Mouse (Mus musculus) cerebellum, adult 2 months (tissue): Measurements from ENCODE around the gene Rab23. TPM values are rescaled to one million over a fixed set of nuclear protein-coding genes. Genes with fewer than 3 reads are reported as not detected.

Experiments used
- DNase-seq, 2 experiments: peaks; one replicate each; pipeline ENCODE4 v3.0.0; 2021
- H3K27ac ChIP-seq: fragments of 200-500 bp; 2 replicates; pipeline ENCODE4 v1.5.1; 2012; ENCODE audit warnings: low read length, control low read depth, inconsistent platforms; ENCODE audit not compliant: insufficient read depth
- H3K27me3 ChIP-seq: fragments of 200-500 bp; 2 replicates; pipeline ENCODE4 v1.6.1; 2012; ENCODE audit warnings: inconsistent platforms, mild to moderate bottlenecking, low read length, moderate library complexity; ENCODE audit not compliant: control insufficient read depth, insufficient read depth
- H3K4me1 ChIP-seq: fragments of 200-500 bp; 2 replicates; pipeline ENCODE4 v1.6.1; 2011; ENCODE audit warnings: low read length; ENCODE audit not compliant: control insufficient read depth, insufficient read depth
- H3K4me3 ChIP-seq: fragments of 200-500 bp; replicated peaks from 2 replicates; pipeline ENCODE3; 2011; ENCODE audit warnings: mild to moderate bottlenecking, low read depth, low read length, control low read depth; ENCODE audit not compliant: insufficient read depth
- CTCF ChIP-seq: fragments of 200-500 bp; IDR thresholded peaks from 2 replicates; pipeline ENCODE4 v1.5.1; 2011; ENCODE audit warnings: low read depth, mild to moderate bottlenecking, control low read depth, low read length, moderate library complexity, borderline replicate concordance; ENCODE audit not compliant: insufficient read depth
- POLR2A ChIP-seq: fragments of 200-500 bp; IDR thresholded peaks from 2 replicates; pipeline ENCODE4 v1.6.1; 2011; ENCODE audit warnings: low read length, control low read depth, borderline replicate concordance; ENCODE audit not compliant: insufficient read depth
- WGBS: fragments of 180-500 bp; shearing (Covaris S2); methylation state at CpG from one replicate; pipeline ENCODE4 v1.1.7; 2018; 5-methylcytosine and 5-hydroxymethylcytosine counted together
- polyA plus RNA-seq: library from polyadenylated mRNA; depleted of rRNA; stranded (reverse); fragments of >200 nt; gene quantifications from 2 replicates; pipeline ENCODE4 v1.2.3, GENCODE M21; 2012

Gene Rab23
- polyA plus RNA-seq, 1 experiment = 25.1 TPM

GRCm38 (mm10) chr1:33714796-33715195 is 4.9 kb upstream of the Rab23 start:
- no peaks in the 10 kb centered on the region for H3K4me1 ChIP-seq
- H3K27me3 ChIP-seq = no peaks in the 10 kb centered on the region
- DNase-seq = no peak
- H3K4me3 ChIP-seq = no peak overlapping the region
- H3K27ac ChIP-seq = no peak overlapping the region
- WGBS = 6% methylated on average over 10 of the region's 10 CpGs
- no peak for TF ChIP-seq POLR2A
- no peak for TF ChIP-seq CTCF

GRCm38 (mm10) chr1:33717636-33718035 is 2.1 kb upstream of the Rab23 start:
- no peak overlapping the region for H3K27ac ChIP-seq
- TF ChIP-seq CTCF = no peak
- no peaks in the 10 kb centered on the region for H3K27me3 ChIP-seq
- 90% methylated on average over 1 of the region's 1 CpGs for WGBS
- H3K4me3 ChIP-seq = no peak overlapping the region
- DNase-seq = no peak
- peaks cover 3% of the 10 kb centered on the region; the same call in 1 of the 2 replicates for H3K4me1 ChIP-seq

GRCm38 (mm10) chr1:33720231-33720630 is 544 bp downstream of the Rab23 start:
- H3K4me3 ChIP-seq = peak overlapping the region; percentile 70
- peaks cover 3% of the 10 kb centered on the region; the same call in 1 of the 2 replicates for H3K4me1 ChIP-seq
- TF ChIP-seq POLR2A (no peak), CTCF (no peak)
- no peak for DNase-seq
- H3K27me3 ChIP-seq = no peaks in the 10 kb centered on the region
- WGBS = under 1% methylated on average over 40 of the region's 41 CpGs
- peak overlapping the region; percentile 72 for H3K27ac ChIP-seq

GRCm38 (mm10) chr1:33721020-33721419 is 1.3 kb downstream of the Rab23 start:
- H3K27ac ChIP-seq = no peak overlapping the region
- WGBS = 77% methylated on average over 7 of the region's 7 CpGs
- peak overlapping the region; percentile 30 for H3K4me3 ChIP-seq
- no peak for TF ChIP-seq POLR2A
- no peak for TF ChIP-seq CTCF
- no peak for DNase-seq
- H3K4me1 ChIP-seq = peaks cover 3% of the 10 kb centered on the region; the same call in 1 of the 2 replicates
- no peaks in the 10 kb centered on the region for H3K27me3 ChIP-seq

DNA sequence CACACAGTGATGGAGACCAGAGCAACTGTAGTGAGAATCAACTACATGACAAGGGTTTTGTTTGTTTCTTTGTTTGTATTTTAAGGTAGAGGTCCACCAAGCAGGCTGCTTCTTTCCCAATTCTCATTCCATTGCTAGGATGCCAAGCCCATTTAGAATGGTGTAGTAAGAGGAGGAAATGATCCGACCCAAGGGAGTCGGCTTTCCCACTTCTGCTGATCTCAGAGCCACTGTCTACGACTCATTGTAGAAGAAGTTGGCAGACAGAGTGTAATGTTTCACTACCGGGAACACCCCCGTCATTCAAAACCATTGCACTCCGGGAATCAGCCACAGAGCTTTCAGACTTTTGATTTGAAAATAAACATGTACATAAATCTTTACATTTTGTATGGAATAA is 4.8 kb downstream of the Rab23 start:
- TF ChIP-seq CTCF (no peak), POLR2A (no peak)
- no peak for DNase-seq
- no peak overlapping the region for H3K4me3 ChIP-seq
- WGBS = 90% methylated on average over 6 of the region's 6 CpGs
- H3K27me3 ChIP-seq = no peaks in the 10 kb centered on the region
- H3K4me1 ChIP-seq = peaks cover 3% of the 10 kb centered on the region; the same call in 1 of the 2 replicates
- no peak overlapping the region for H3K27ac ChIP-seq

DNA sequence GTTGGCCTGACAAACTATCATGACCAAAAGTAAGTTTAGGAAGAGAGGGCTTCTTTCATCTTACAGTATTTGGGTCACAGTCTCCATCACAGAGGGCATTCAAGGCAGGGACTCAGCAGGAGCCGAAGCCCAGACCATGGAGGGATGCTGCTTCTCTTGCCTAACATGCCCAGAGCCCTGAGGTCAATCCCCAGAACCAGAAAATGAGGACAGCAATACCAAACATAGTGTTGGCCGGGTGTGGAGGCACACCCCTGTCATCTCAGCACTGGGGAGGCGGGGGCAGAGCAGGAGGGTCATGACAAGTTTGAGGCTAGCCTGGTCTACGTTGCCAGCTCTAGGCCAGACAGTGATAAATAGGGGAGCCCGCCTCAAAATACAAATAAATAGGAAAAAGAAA is 5.4 kb downstream of the Rab23 start:
- WGBS = 94% methylated on average over 5 of the region's 5 CpGs
- DNase-seq = no peak
- H3K4me1 ChIP-seq = peaks cover 3% of the 10 kb centered on the region; the same call in 1 of the 2 replicates
- H3K27ac ChIP-seq = no peak overlapping the region
- no peaks in the 10 kb centered on the region for H3K27me3 ChIP-seq
- no peak for TF ChIP-seq POLR2A
- no peak for TF ChIP-seq CTCF
- no peak overlapping the region for H3K4me3 ChIP-seq

- 85% methylated on average over 9 of the region's 9 CpGs for WGBS
- H3K27me3 ChIP-seq = no peaks in the 10 kb centered on the region
- H3K4me1 ChIP-seq = no peaks in the 10 kb centered on the region
- TF ChIP-seq POLR2A = no peak
- no peak for TF ChIP-seq CTCF
- H3K4me3 ChIP-seq = no peak overlapping the region
- H3K27ac ChIP-seq = no peak overlapping the region
- DNase-seq = no peak
These were observed 13.4 kb downstream of the Rab23 start for GRCm38 (mm10) chr1:33733044-33733443.

GRCm38 (mm10) chr1:33734001-33734685 is 14.5 kb downstream of the Rab23 start:
- Histone ChIP-seq H3K27me3 (no peaks in the 10 kb centered on the region), H3K4me1 (no peaks in the 10 kb centered on the region), H3K4me3 (no peak overlapping the region), H3K27ac (no peak overlapping the region)
- WGBS = 74% methylated on average over 5 of the region's 5 CpGs
- TF ChIP-seq POLR2A = no peak
- no peak for TF ChIP-seq CTCF
- DNase-seq = no peak

DNA sequence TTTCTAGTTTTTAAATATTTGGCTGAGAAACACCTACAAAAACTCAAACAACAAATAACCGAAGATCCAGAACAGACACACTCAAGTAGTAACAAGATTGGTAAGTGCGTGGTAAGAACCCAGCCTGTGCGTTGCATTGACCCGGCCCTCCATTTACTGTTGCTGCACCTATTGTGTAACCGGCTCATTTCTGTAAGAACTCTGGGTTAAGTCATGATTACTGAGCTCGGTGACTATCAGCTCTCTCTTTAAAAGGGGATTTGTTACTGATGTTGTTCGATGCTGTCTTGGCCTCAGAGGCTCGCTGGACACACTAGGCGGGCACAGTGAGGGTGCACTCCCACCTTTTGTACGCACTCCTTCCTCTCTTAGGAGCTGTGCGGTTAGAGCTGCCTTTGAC is 18.6 kb downstream of the Rab23 start:
- TF ChIP-seq POLR2A (no peak), CTCF (no peak)
- WGBS = 93% methylated on average over 11 of the region's 11 CpGs
- Histone ChIP-seq H3K27ac (no peak overlapping the region), H3K4me1 (no peaks in the 10 kb centered on the region), H3K4me3 (no peak overlapping the region), H3K27me3 (no peaks in the 10 kb centered on the region)
- DNase-seq = no peak
